Mouse (Mus musculus) pancreas, adult 10 weeks (tissue): ENCODE data around the gene A430078G23Rik. TPM values are rescaled to one million over a fixed set of nuclear protein-coding genes. Genes with fewer than 3 reads are reported as not detected.

ENCODE experiments used
- polyA plus RNA-seq: library from polyadenylated mRNA; stranded (reverse); fragments of 350-450 nt; fragmentation: Illumina TruSeq; extraction: RNeasy Lipid Tissue Mini Kit (QIAGEN cat#74804); gene quantifications from one replicate; pipeline ENCODE4 v1.2.3, GENCODE M21; 2015; ENCODE audit warnings: low read depth, low replicate concordance; ENCODE audit not compliant: insufficient read depth

A430078G23Rik gene
- not detected for polyA plus RNA-seq

DNA sequence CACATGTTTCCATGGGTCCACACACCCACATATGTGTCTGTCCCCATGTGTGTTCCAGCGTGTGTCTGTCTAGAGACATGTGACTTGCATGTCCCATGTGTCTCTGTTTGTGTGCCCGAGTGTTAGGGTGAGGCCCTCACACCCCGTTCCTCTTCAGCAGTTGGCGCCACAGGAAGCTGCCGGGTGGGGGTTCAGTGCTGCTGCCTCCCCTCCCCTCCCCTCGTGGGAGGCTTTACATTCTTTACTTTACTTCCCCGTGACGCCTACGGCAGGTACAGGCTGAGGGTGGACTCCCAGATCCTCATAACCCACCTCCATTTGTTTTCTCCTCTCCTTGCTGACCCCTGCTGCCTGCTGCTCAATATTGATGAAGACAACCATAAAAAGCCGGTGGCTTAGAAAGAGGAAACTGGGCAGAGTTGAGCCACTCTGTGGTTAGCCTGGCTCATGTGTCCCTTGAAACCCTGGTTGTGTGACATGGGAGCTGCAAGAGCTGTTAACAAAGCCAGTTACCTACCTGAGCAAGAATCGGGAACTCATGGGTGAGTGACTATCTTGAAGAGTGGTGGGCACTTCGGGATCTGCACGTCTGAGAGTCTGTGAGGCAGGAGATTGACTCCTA is at the start of gene A430078G23Rik:
Gene A430078G23Rik (plus strand): TSS at position 227 of the 622 bp plus-strand sequence.

DNA sequence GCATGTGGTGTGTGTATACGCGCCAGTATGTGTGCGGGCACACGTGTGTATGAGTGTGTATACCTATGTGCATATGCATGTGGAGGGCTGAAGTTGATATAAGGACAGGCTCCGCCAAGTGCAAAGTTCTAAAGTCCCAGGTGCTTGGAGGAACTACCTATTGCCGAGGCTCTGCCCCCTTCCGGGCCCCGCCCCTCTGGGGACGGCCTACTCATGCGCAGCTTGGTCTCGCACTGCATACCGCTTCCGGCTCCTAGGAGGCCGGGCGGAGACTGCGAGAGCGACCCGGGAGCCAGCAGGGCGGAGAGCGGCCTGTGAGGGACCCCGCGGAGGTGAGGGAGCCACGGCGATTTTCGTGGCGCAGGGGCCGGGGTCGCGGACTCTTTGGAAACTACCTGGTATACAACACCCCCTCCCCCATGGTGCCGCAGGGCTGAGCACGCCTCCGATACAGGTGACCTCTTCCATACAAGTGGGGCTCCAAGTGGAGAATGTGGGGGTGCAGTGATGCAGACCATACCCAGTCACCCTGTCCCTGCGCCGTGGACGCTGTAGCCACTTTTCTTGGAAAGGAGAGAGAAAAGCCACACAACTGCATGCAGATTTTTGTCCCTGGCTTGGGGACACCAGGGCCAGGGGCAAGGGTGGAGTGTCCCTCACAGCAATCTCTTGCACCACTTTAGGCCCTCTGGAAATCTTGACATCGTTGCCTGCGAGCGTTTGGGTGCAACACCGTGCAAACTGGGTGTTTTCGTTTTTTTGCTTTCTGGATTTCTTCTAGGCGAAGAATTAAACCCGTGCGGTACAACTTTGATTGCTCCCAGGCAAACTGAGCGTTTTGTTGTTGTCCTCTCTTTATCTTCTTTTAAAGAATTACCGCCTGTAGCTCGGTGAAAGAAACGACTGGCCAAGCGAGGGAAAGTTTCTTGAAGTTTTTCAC is 39.8 kb downstream of the A430078G23Rik start, which contains the start of gene Arhgef18:
Gene Arhgef18 (plus strand): TSS at position 236 of the 940 bp plus-strand sequence.

Other genes starting within 250 kb of the A430078G23Rik start
- gene Insr, start 73.8 kb upstream of the A430078G23Rik start, polyA plus RNA-seq: 8.9 TPM
- 7.0 TPM for gene Arhgef18, start 39.6 kb downstream of the A430078G23Rik start, polyA plus RNA-seq
- 7.6 TPM for gene Pex11g, start 114.3 kb downstream of the A430078G23Rik start, polyA plus RNA-seq
- gene Tex45, start 117.4 kb downstream of the A430078G23Rik start, polyA plus RNA-seq: not detected
- 4.5 TPM for gene Zfp358, start 139.7 kb downstream of the A430078G23Rik start, polyA plus RNA-seq
- gene Mcoln1, start 147.0 kb downstream of the A430078G23Rik start, polyA plus RNA-seq: 19.2 TPM
- gene Pnpla6, start 162.0 kb downstream of the A430078G23Rik start, polyA plus RNA-seq: 17.7 TPM
- gene C330021F23Rik, start 214.6 kb downstream of the A430078G23Rik start, polyA plus RNA-seq: not detected
- gene Camsap3, start 233.9 kb downstream of the A430078G23Rik start, polyA plus RNA-seq: 25.9 TPM